Mouse (Mus musculus): Measurements from ENCODE around the gene Gm11985. TPM values are rescaled to one million over a fixed set of nuclear protein-coding genes. Genes with fewer than 3 reads are reported as not detected.

The Gm11985 gene
- total RNA-seq, 4 experiments from 2014 or later, result not detected

- no peak for DNase-seq (ENCODE audit: low spot score in 2 of 2)
Observed at GRCm38 (mm10) chr11:7200393-7200783, 12.0 kb upstream of the Gm11985 start.

GRCm38 (mm10) chr11:7199736-7200392, 11.5 kb upstream of the Gm11985 start:
- DNase-seq (ENCODE audit: low spot score in 2 of 2), result no peak

GRCm38 (mm10) chr11:7198481-7199256, 10.3 kb upstream of the Gm11985 start:
- DNase-seq (ENCODE audit: low spot score in 2 of 2), result no peak

GRCm38 (mm10) chr11:7198006-7198405, 9.6 kb upstream of the Gm11985 start:
- no peak for DNase-seq (ENCODE audit: low spot score in 2 of 2)

- no peak for DNase-seq (ENCODE audit: low spot score in 2 of 2)
Observed at GRCm38 (mm10) chr11:7197491-7197941, 9.1 kb upstream of the Gm11985 start, which contains the start of gene Igfbp1. Igfbp1 (plus strand) TSS chr11:7197782.

- DNase-seq (ENCODE audit: low spot score in 2 of 2), result no peak
Observed at GRCm38 (mm10) chr11:7195312-7195685, 6.9 kb upstream of the Gm11985 start.

GRCm38 (mm10) chr11:7194432-7195311, 6.3 kb upstream of the Gm11985 start:
- no peak for DNase-seq (ENCODE audit: low spot score in 2 of 2)

- no peak for DNase-seq (ENCODE audit: low spot score in 2 of 2)
Observed at GRCm38 (mm10) chr11:7193134-7193533, 4.8 kb upstream of the Gm11985 start.

- no peak for DNase-seq (ENCODE audit: low spot score in 2 of 2)
Observed at GRCm38 (mm10) chr11:7192710-7193109, 4.3 kb upstream of the Gm11985 start.

- no peak for DNase-seq (ENCODE audit: low spot score in 2 of 2)
Observed at GRCm38 (mm10) chr11:7187472-7187871, 897 bp downstream of the Gm11985 start.

GRCm38 (mm10) chr11:7184420-7184819, 3.9 kb downstream of the Gm11985 start:
- DNase-seq (ENCODE audit: low spot score in 2 of 2), result no peak

- DNase-seq (ENCODE audit: low spot score in 2 of 2), result no peak
Observed at GRCm38 (mm10) chr11:7182409-7183042, 5.8 kb downstream of the Gm11985 start.

- DNase-seq (ENCODE audit: low spot score in 2 of 2), result no peak
Observed at GRCm38 (mm10) chr11:7179276-7179675, 9.1 kb downstream of the Gm11985 start.

- DNase-seq (ENCODE audit: low spot score in 2 of 2), result no peak
Observed at GRCm38 (mm10) chr11:7178724-7179123, 9.6 kb downstream of the Gm11985 start.

- DNase-seq (ENCODE audit: low spot score in 2 of 2), result no peak
Observed at GRCm38 (mm10) chr11:7173664-7174063, 14.7 kb downstream of the Gm11985 start.

GRCm38 (mm10) chr11:7169645-7170044, 18.7 kb downstream of the Gm11985 start:
- DNase-seq (ENCODE audit: low spot score in 2 of 2), result no peak

- no peak for DNase-seq (ENCODE audit: low spot score in 2 of 2)
Observed at GRCm38 (mm10) chr11:7164416-7164815, 24.0 kb downstream of the Gm11985 start.

GRCm38 (mm10) chr11:7161502-7162174, 26.7 kb downstream of the Gm11985 start:
- no peak for DNase-seq (ENCODE audit: low spot score in 2 of 2)

GRCm38 (mm10) chr11:7160637-7161101, 27.7 kb downstream of the Gm11985 start:
- no peak for DNase-seq (ENCODE audit: low spot score in 2 of 2)

GRCm38 (mm10) chr11:7160146-7160545, 28.2 kb downstream of the Gm11985 start:
- no peak for DNase-seq (ENCODE audit: low spot score in 2 of 2)

- no peak for DNase-seq (ENCODE audit: low spot score in 2 of 2)
Observed at GRCm38 (mm10) chr11:7158196-7158595, 30.2 kb downstream of the Gm11985 start.
